Mouse (Mus musculus) left cerebral cortex, postnatal 14 days (tissue): ENCODE data around the gene Gm20388. TPM values are rescaled to one million over a fixed set of nuclear protein-coding genes. Genes with fewer than 3 reads are reported as not detected.

Source experiments
- DNase-seq, 2 experiments: peaks; one replicate each; pipeline ENCODE4 v3.0.0; 2021 to 2022; ENCODE audit warnings: low spot score in 2 of 2, mixed read lengths in 1 of 2
- intact Hi-C: fragments of 180-260 bp; cut with DNase I; formaldehyde crosslinking; loops from one replicate; pipeline ENCODE4 v1.15.1; 2025
- total RNA-seq, 2 experiments: library from RNA; stranded (reverse); gene quantifications; 2 replicates each; pipeline ENCODE4 v1.2.3; 2021

Gene Gm20388
- total RNA-seq, 2 experiments from 2014 or later, result 2.8 to 7.3 TPM

DNA sequence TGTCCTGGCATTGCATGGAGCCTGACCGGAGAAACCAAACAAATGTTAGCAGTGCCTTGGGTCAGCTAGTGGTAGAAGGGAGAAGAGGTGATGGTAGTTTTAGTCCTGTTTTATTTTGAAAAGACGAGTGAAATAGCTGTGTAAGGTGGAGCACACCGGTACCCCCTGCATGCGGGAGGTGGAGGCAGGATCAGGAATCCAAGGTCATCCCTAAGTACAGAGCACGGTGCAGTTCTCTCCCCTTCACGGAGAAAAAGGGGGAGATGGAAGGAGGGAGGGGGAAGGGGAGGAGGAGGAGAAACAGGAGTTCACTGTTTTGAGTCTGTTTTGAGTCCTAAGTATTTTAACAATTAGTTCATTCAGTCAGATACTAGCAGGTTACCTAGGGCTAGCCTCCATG lies 2.0 kb downstream of the Gm20388 start:
- intact Hi-C loops, result no loop called here
- no peak for DNase-seq

DNA sequence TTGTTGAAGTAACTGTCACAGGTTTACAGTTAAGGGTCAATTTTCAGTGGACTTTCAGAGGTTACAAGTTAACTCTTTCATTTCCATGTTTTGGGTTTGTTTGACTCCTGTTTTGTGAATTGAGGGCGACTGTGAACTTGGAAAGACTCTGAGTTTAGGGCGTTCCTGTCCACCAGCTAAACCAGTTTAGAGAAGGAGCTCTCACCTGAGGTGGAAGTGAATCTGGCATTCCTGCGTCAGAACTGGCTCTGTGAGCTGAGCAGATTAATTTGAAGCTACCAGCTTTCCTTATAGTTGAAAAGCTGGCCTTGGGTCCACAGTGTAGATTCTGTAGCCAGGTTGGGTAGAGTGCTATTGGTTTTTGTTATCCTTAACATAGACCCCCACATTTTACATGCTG lies 2.5 kb downstream of the Gm20388 start:
- no peak for DNase-seq
- intact Hi-C loops, result no loop called here

DNA sequence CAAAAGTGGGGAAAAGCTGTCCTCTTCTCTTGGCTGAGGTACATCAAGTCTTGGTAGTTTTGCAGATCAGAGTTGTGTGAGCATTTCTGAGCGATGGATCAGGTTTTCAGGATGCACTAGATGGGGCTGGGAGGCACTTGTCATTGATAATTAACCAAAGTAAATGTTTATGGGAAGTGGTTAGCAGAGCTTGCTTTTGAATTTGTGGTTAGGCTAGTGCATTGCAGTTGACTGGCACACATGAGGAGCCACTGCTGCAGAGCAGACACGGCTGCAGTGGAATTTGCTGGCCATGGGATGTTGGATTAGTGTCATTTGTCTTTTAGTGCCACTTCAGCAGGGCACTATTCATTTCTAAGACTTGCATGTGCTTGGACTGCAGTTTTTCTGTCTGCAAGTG lies 3.5 kb downstream of the Gm20388 start:
- intact Hi-C loops, result no loop called here
- DNase-seq, result no peak

DNA sequence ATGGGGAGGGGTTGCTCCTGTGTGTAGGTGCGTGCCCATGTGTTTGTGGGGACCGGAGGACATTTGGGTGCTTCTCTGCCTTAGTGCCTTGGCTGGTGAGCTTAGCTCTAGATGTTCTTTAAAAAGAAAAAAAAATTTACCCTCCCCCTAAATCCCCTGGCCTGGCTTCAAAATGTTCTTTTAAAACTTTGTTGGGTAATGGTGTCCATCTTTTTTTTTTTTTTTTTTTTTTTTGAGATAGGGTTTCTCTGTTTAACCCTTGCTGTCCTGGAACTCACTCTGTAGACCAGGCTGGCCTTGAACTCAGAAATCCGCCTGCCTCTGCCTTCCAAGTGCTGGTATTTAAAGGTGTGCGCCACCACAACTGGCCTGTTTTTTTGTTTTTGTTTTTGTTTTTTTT lies 4.7 kb downstream of the Gm20388 start:
- DNase-seq, result no peak
- intact Hi-C loops, result no loop called here

DNA sequence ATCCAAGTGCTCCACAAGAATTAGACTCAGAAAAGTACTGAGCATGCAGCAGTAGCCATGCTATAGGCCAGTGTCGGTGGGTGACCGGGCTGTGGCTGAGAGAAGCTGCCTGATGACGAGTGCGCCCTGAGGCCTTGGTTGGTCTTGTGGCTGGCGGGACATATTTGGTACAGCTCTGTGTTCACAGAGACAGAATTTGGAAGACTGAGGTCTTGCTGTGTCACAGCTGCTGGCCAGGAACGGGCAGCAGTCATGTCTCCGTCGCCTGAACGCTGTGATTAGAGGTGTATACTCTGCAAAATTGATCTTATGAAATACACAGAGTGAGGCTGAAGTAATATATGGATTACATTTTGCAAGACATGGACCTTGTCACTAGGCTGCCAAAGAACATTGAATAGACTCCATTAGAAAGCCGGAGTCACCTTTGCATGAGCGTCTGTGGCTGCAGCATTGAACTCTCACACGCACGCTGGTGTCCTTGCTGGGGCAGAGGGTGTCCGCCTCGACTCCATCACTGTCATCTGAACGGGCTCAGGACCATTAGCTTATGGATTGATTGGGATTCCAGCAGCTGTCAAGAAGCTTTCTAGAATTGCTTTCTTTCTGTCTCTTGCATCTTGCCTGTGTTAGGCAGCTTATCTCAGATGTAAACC lies 5.7 kb downstream of the Gm20388 start:
- no peak for DNase-seq
- intact Hi-C loops, result no loop called here

DNA sequence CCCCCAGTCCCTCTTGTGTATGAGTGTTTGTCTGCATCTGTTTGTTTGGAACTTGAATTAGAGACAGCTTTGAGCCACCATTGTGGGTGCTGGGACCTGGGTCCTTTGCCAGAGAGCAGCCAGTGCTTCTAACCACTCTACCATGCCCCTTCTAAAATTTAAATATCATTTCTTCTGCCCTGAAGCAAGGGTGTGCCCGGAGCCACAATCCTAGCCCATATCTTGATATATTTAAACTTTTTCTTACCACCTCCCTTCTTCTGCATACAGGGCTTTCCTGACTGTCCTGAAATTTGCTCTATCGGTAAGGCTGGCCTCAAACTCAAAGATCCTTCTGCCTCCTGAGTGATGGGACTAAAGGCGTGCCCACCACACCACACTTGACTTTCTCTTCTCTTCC lies 6.8 kb downstream of the Gm20388 start:
- intact Hi-C loops, result no loop called here

DNA sequence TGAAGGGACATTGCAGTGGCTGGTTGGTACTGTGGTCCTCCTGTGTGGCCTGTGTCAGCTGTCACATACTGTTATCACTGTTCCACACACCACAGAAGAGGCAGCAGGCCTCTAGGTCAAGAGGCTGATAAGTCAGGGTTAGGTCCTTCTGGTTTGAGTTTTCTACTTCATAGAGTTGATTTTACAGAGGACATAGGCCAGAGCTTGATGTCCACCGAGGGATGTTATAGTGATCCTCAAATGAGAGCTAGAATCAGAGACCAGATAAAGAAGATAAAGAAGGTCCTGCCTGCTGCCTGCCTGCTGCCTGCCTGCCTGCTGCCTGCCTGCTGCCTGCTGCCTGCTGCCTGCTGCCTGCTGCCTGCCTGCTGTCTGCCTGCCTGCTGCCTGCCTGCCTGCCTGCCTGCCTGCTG lies 7.5 kb downstream of the Gm20388 start:
- intact Hi-C loops, result no loop called here
- DNase-seq, result no peak

More for the DNA sequence above, 6.8 kb downstream of the Gm20388 start:
- no peak for DNase-seq

DNA sequence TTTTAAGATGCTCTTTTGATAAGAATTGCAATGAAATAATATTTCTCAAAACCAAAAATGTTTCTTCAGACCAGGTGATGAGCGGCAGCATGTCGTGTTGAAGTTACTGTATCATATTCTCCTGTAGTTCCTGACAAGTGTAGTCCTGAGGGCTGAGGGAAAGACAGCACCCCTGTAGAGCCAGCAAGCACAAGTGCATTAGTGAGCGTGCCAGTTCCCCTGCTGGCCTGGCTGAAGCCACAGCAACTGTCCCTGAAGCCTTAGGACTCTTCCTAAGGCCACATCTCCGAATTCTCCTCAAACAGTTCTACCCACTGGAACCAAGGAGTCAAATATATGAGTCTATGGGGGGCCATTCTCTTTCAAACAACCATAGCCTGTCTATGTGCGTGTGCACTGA lies 12.6 kb downstream of the Gm20388 start:
- intact Hi-C loops, result no loop called here
- DNase-seq, result no peak

DNA sequence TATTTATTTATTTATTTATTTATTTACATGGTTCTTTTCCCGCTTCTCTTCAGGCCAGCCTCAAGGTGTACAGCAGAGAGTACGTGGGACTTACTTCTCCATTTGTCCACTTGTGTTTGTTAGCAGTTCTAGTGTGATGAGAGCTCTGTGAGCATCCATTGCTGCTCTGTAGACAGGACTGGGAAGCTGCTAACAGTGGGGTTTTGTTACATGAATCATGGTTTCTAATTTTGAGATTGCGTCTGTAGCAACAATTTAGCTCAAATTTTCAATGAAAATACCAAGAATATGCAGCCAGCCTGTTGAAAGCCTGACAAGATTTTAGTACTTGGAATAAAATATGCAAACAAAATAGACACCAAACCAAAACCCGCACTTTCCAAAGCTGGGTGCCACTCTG lies 14.8 kb downstream of the Gm20388 start:
- no peak for DNase-seq
- intact Hi-C loops, result loop anchor here (5.0 kb wide), 1 partner anchor 143 kb away; no protein-coding TSS in a partner anchor

DNA sequence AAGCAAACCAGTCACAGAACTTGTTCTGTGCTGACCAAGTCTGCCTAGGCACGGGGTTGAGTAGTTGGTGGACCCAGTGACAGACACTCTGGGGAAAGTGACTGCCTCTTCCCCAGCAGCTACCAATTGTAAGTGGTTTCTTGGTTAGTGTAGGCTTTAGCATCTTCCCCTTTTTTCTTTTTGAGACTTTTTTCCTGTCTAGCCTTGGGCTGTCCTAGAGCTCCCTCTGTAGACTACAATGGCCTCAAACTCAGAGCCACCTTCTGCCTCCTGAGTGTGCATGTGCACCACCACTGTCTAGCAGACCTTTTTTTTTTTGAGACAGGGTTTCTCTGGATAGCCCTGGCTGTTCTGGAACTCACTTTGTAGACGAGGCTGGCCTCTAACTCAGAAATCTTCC lies 15.8 kb downstream of the Gm20388 start:
- intact Hi-C loops, result loop anchor here (5.0 kb wide), 1 partner anchor 144 kb away; no protein-coding TSS in a partner anchor
- DNase-seq, result no peak

DNA sequence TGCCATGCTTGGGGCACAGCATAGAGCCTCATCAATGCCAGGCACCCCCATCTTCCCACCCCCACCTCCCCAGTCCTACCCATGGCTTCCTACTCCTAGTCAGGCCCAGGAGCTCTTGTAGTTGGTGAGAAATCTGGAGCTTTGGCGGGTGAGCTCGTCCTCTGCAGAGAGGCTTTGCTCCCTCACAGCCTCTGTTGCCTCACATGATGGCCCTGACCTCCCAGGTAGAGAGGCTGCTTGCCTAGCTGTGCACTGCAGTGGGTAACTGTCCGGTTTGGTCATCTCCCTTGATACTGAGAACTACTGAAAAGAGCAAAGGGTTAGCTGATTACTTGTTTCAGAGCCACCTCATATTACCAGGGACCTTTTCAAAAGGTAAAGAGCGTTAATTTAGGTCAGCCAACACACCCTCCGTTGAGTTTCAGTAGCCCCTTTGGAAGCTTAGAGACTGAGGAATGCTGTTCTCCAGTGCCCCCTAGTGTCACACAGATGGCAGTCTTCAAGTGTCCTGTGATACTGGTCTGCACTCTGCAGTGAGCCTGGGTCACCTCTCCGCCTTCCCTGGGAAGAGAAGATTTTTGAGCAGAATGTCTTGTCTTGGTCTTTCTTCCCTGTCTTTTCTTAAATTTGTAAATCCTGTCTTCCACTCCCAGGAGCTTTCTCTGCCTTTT lies 16.9 kb downstream of the Gm20388 start:
- peak in 1 of 2 experiments; percentile 32 for DNase-seq
- intact Hi-C loops, result loop anchor here (5.0 kb wide), 1 partner anchor 145 kb away; no protein-coding TSS in a partner anchor

DNA sequence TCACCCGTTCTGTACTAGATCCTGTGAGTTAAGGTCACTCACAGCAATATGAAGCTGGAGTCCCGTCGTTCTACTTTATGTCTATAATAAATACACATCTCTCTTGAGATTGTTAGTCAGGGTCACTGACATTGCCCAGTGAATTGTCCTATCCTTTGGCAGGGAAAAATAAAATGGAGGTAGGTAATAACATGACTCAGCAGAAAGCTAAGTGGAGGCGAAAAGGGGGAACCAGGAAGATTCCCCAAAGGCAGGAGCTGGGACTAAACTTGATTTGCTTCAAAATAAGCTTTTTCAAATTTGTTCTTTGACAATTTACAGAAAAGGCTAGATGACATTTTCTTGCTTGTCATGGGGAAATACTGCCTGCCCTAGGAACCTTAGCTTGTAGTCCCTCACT lies 20.7 kb downstream of the Gm20388 start:
- intact Hi-C loops, result no loop called here
- DNase-seq, result no peak

DNA sequence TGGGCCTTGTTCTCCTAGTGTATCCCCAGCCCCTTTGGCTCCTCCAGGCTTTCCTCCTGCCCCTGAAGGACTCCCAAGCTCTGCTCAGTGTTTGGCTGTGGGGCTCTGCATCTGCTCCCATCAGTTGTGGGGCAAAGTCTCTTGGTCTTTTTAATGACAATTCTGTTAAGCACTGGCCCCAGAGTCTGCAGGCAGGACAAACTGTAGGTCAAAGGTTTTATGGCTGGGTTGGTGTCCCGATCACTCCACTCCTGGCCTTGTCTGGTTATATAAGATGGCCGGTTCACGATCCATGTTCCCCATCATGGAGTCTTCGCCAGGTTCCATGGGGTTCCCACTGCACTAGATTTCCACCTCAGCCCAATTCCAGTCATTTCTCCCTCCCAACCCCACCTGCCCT lies 23.0 kb downstream of the Gm20388 start:
- intact Hi-C loops, result no loop called here
- DNase-seq, result no peak

DNA sequence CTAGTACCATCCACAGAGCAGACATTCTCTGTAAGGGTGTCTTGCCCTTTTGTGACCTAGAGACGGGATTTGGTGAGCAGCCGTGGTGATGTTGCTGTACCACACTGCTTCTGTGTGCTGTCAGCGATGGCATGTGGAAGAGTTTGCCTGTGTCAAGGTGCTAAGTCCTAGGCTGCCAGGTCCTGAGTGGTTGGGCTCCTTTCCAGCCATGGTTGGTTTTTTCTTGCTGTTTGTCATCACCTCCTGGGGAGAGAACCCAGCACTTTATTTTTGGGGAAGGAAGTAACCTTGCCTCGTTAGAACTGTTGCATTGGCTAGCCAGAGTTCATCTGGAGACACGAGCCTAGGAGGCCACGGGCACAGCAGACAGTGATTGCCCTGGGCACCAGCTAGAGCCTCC lies 24.9 kb downstream of the Gm20388 start:
- intact Hi-C loops, result no loop called here
- no peak for DNase-seq

DNA sequence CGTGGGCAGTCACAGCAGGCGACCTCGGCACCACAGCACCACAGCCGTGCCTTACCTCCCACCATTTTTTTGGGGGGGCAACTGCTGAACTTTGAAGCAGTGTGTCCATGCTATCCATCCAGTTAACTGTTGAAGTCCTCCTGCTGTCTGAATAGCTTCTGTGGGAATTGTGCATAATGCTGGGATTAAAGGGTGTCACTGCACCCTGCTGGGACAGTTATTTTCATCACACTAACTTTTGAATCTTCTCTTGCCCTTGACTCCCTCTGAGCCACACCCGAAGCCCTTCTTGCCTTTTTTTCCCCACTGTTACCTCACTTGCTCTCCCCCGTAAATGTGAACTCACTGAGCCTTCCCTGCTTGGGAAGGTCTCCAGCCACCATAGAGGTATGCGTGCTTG lies 27.8 kb downstream of the Gm20388 start:
- DNase-seq, result no peak
- intact Hi-C loops, result no loop called here

DNA sequence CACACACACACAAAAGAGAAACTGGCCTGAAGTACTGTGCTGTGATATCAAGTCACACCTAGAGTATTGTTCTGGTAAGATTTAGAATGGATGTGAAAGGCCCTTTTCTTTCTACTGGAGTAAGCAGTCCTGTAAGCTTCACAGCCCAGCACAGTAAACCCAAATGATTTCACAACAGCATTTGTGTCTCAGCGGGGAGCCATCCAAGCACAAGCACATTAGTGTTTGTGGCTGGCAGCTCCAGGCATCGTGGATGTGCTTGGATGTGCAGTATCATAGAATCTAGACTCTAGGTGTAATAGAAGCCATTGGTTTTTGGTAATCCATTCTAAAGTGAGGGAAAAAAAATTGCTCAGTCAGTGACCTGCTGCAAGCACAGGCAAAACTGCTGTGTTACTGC lies 28.7 kb downstream of the Gm20388 start:
- DNase-seq, result no peak
- intact Hi-C loops, result no loop called here

DNA sequence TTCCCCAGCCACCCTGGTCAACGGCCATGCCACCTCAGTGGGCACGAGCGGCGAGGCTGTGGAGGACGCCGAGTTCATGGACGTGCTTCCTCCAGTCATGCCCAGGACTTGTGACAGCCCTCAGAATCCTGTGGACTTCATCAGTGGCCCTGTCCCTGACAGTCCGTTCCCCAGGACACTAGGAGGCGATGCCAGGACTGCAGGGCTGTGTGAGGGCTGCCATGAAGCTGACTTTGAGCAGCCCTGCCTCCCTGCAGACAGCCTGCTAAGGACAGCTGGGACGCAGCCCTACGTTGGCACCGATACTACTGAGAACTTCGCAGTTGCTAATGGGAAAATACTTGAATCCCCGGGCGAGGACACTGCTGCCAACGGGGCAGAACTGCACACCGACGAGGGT lies 30.8 kb downstream of the Gm20388 start:
- intact Hi-C loops, result no loop called here
- DNase-seq, result no peak

DNA sequence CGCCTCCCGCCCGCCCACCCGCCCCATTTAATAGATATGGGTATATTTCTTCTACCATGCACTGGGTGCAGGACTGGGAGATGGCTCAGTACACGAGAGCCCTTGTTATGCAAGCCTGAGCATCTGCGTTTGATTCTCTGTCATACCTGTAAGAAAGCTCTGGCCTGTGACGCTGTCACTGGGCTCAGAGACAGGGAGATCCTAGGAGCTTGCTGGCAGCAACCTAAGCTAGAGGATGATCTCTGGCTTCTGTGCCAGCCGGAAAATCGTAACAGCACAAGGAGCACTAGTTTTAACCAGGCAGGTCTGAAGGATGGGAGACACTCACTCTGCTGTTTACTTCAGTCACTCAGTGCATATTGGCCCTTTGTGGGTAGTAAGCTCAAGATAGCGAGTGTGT lies 33.0 kb downstream of the Gm20388 start:
- intact Hi-C loops, result loop anchor here (1.0 kb wide), 1 partner anchor 131 kb away; no protein-coding TSS in a partner anchor
- DNase-seq, result no peak

DNA sequence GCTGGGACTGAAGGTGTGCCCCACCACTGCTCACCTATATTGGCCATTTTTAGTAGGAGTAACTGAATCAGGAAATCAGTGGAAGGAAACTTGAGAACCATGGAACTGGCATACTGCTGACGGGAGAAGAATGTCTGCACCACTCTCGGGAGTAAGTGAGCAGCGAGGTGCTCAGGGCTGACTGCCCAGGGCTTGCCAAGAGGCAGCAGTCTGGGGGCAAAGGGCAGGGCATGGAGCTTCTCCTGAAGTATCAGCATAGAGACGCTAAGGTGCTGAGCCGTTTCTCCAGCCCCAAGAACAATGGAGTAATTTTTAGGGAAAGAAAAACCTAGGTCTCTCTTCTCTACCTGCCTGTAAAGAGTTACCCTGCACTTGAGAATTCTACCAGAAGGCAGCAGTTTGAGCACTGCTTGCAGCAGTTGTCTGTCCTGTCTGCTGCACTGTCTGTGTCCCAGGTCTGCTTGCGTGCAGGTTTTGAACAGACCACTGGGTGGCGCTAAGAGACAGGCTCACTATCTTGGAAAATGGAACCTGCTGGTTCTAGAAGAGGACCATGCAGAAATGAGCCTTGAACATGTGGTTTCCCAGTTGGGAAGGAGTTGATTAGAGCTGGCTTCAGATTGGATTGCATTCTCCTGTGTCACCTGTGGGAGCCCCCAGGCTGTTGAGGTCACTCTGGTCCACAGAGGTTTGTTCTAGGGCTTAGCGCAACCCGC lies 33.6 kb downstream of the Gm20388 start:
- intact Hi-C loops, result loop anchor here (1.0 kb wide), 1 partner anchor 130 kb away; no protein-coding TSS in a partner anchor
- peak; percentile 83 to 84 for DNase-seq

DNA sequence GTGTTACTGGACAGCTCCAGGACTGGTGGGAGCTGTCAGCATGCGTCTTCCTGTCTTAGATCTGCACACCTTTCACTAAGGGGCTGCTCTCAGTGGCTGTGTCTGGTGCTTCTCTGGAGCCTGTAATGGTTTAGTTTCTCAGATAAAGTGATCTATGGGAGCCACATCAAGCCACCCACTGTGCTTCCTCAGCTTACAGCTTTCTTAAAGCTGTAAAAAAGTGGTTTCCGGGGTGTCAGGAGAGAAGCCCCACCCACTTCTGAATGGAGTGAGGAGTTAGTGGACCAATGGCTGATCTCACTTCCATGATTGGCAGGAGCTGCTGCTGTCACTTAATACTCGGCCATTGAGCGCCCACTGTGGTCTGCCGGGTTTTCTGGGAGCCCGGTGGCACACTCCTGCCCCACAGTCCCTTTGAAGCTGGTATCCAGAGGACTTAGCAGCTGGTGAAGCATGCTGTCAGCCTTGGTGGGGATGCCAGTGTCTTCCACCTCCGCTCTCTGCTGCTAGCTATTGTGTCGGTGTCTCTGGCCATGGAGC lies 35.8 kb downstream of the Gm20388 start:
- intact Hi-C loops, result no loop called here
- DNase-seq, result peak in 1 of 2 experiments; percentile 38
